ENCODE assay signal across 17 mouse cellular contexts in genomic region chr16:29592171-29592570, GRCm38 (mm10). TPM values are rescaled to one million over a fixed set of nuclear protein-coding genes. Genes with fewer than 3 reads are reported as not detected.
"Had no signal": no experiment of that assay in that cellular context is flagged by ENCODE, and none has a peak within 500 bp of the region (broad histone marks: within the 10 kb centered on the region; RNA-seq: fewer than 3 reads in every experiment).

No protein-coding gene starts in this region.

- DNase-seq: heart, postnatal 36 days; kidney, adult 11 months; kidney, adult 18-20 months; kidney, adult 2 months; kidney, adult 8-10 months; kidney, adult 9 months; kidney, postnatal 10 days; kidney, postnatal 14 days; kidney, postnatal 25 days; kidney, postnatal 36 days; kidney, postnatal 4 days; layer of hippocampus, adult 9-11 months; layer of hippocampus, postnatal 36 days had no signal

RNA-seq across cellular contexts. Expression of gene Atp13a4, which starts 47.5 kb away (rescaled TPM):
- total RNA-seq: heart, postnatal 10 days; heart, postnatal 14 days; heart, postnatal 25 days; heart, postnatal 36 days; hematopoietic stem cell, adult 5-6 weeks had no signal
